Mouse (Mus musculus): ENCODE results near the gene Ifi44. TPM values are rescaled to one million over a fixed set of nuclear protein-coding genes. Genes with fewer than 3 reads are reported as not detected.
A peak's percentile ranks its signal among the peaks of the same experiment; 100 is the strongest.

Gene Ifi44
- total RNA-seq (2015) (1.7 and 4.6 TPM in 2 replicates), total RNA-seq (2017) (1.0 and 1.5 TPM in 2 replicates)

- peak; percentile 49 for ATAC-seq (replicated peaks; ENCODE audit: poor library complexity)
These were observed at the start of gene Ifi44 for GRCm38 (mm10) chr3:151749737-151750136. Ifi44 (minus strand) TSS chr3:151749960.

DNA sequence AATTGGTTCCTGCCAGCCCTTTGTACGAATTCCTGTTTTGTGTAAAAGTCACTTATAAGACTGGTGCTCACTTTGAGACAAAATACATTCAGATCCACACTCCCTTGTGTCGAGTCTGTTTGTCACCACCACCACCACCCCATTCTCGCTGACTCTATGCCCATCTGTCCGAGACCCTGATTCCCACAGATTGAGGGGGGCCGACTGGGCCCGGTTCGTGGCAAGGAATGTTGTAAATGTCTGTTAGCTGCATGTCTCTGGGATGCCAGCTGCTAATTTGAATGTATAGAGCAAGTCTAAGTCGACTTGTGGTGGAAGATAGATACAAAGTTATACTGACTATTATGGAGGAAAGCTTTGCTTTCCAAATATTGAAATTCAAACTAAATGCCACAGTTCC lies 38.9 kb upstream of the Ifi44 start:
- no peak for ATAC-seq (replicated peaks; ENCODE audit: poor library complexity)

DNA sequence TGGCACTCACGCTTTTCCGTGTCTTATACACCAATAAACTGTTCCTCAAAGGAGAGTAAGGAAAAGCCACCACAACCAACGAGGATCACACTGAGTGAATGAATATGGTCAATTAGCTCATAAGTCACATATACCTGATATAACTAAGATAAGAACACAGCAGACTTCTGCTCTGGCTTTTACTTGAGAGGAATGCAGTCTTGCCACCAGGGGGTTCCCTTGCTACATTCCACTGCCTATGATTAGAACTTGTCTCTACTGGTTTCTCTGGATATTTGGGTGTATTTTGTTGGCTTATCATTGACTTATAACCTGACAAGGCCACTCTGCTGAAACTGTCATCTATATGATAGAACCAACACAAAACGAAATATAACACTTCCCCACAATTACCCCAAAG lies 25.3 kb upstream of the Ifi44 start:
- peak; percentile 56; the same call in 1 of the 2 replicates for ATAC-seq (replicated peaks; ENCODE audit: poor library complexity)

GRCm38 (mm10) chr3:151771074-151771473 lies 21.3 kb upstream of the Ifi44 start:
- peak; percentile 100 for ATAC-seq (replicated peaks; ENCODE audit: poor library complexity)

DNA sequence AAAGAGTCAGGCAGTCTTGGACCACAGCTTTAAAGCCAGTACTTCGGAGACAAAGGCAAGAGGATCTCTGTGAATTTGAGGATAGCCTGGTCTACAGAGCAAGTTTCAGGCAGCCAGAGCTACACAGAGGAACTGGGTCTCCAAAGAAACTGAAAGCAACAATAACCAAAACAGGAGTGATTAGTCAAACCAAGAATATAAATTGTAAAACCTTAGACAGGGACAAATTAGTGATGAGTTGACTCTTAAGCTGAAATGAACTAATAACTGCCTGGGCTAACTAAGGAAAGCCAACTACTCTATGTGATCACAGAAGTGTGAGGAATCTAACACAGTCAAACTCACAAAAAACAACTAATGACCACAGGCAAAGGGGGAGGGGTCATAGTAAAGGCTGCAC lies 1.2 kb downstream of the Ifi44 start:
- ATAC-seq (replicated peaks; ENCODE audit: poor library complexity): no peak

- peak; percentile 56 for ATAC-seq (replicated peaks; ENCODE audit: poor library complexity)
These were observed 3.7 kb downstream of the Ifi44 start for GRCm38 (mm10) chr3:151746058-151746457.

GRCm38 (mm10) chr3:151742223-151742622 lies 7.5 kb downstream of the Ifi44 start:
- peak; percentile 77 for ATAC-seq (replicated peaks; ENCODE audit: poor library complexity)

GRCm38 (mm10) chr3:151716246-151716645 lies 33.5 kb downstream of the Ifi44 start:
- peak; percentile 86 for ATAC-seq (replicated peaks; ENCODE audit: poor library complexity)

DNA sequence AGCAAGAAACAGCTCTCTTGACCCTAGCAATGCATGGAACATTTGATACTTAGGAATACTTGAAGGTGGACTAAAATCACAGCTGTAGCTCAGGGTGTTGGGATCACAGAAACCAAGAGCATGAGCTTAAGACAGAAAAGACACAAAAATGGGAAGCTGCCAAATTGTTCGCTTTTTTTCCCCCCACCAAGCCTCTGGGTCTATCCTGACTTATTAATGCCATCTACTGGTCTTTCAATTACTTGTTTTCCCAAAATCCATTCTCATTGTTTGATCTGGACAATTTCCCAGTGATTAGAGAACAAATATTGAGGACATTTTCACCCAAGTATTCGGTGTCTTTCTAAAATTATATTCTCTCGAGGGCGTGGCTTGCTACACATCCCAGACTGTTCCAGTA lies 42.4 kb downstream of the Ifi44 start:
- no peak for ATAC-seq (replicated peaks; ENCODE audit: poor library complexity)

Other genes starting within 250 kb of the Ifi44 start
- not detected in 2 replicates for gene Ifi44l, start 12.9 kb upstream of the Ifi44 start, total RNA-seq (2015)
- gene Ifi44l, start 12.9 kb upstream of the Ifi44 start, total RNA-seq (2017): not detected in 2 replicates
- gene Ptgfr, start 87.7 kb upstream of the Ifi44 start, total RNA-seq (2015): not detected in 2 replicates
- gene Ptgfr, start 87.7 kb upstream of the Ifi44 start, total RNA-seq (2017): not detected in 2 replicates

Measured in megakaryocyte progenitor cell, adult 5-6 weeks (primary cell).